Mouse (Mus musculus) heart, adult 8-10 months (tissue): ENCODE results near the gene Ctcfl. TPM values are rescaled to one million over a fixed set of nuclear protein-coding genes. Genes with fewer than 3 reads are reported as not detected.

ENCODE experiments used
- DNase-seq: peaks from one replicate; pipeline ENCODE4 v3.0.0; 2022; ENCODE audit warnings: low spot score
- total RNA-seq, 4 experiments: library from RNA; stranded (reverse); gene quantifications; 2 replicates each; pipeline ENCODE4 v1.2.4; 2022

Ctcfl gene
- total RNA-seq, 4 experiments from 2014 or later, result 0.11 to 0.47 (median 0.16) TPM; not detected in 1

GRCm38 (mm10) chr2:173048041-173048745 lies 71.1 kb downstream of the Ctcfl start:
- DNase-seq, result no peak

- no peak for DNase-seq
Observed at GRCm38 (mm10) chr2:173047471-173047870, 71.9 kb downstream of the Ctcfl start.

GRCm38 (mm10) chr2:173046582-173047297 lies 72.6 kb downstream of the Ctcfl start:
- DNase-seq, result no peak

GRCm38 (mm10) chr2:173044198-173044970 lies 74.9 kb downstream of the Ctcfl start:
- peak; percentile 78 for DNase-seq

Other genes starting within 250 kb of the Ctcfl start
- 1 to 10 TPM in 1 of 4 experiments, under 1 TPM in 3; 0.59 to 1.4 (median 0.74) TPM for gene Bmp7, start 179.2 kb downstream of the Ctcfl start, total RNA-seq
- not detected for gene Spo11, start 141.8 kb downstream of the Ctcfl start, total RNA-seq
- 10 to 100 TPM; 20.2 to 24.8 (median 23.0) TPM for gene Rae1, start 119.4 kb downstream of the Ctcfl start, total RNA-seq
- gene Rbm38, start 99.0 kb downstream of the Ctcfl start, total RNA-seq, result 100 to 1,000 TPM; 143 to 197 (median 166) TPM
- 1 to 10 TPM; 3.9 to 5.8 (median 4.8) TPM for gene Pck1, start 33.5 kb upstream of the Ctcfl start, total RNA-seq
- under 1 TPM in 3 of 4 experiments, not detected in 1; 0.31 to 0.52 (median 0.46) TPM for gene Zbp1, start 99.4 kb upstream of the Ctcfl start, total RNA-seq
- gene Pmepa1, start 157.0 kb upstream of the Ctcfl start, total RNA-seq, result 10 to 100 TPM; 24.5 to 31.5 (median 27.0) TPM